In genomic region chr12:89813294-89813693, GRCm38 (mm10) we compare ENCODE assay signal across 8 mouse cellular contexts.
DNase-seq lines count a peak whose midpoint lies in the region; ATAC-seq lines count a peak whose summit lies in the region.

No protein-coding gene starts in this region.

- 13% methylated on average over 13 of the region's 13 CpGs for WGBS in heart, embryonic 15.5 days
- WGBS in hindbrain, embryonic 10.5 days: 9% methylated on average over 13 of the region's 13 CpGs
- 8% methylated on average over 13 of the region's 13 CpGs for WGBS in midbrain, embryonic 16.5 days

- no peak overlapping the region for H3K27ac ChIP-seq in heart, embryonic 15.5 days
- H3K27ac ChIP-seq in hindbrain, embryonic 10.5 days: no peak overlapping the region
- peak overlapping the region; percentile 39 for H3K27ac ChIP-seq in midbrain, embryonic 16.5 days (ENCODE audit: low read length)

- H3K4me2 ChIP-seq in heart, embryonic 15.5 days: peak overlapping the region; percentile 93
- peak overlapping the region; percentile 82 for H3K4me2 ChIP-seq in midbrain, embryonic 16.5 days (ENCODE audit: low read length)

- ATAC-seq in heart, embryonic 15.5 days (replicated peaks; ENCODE audit: insufficient number of reproducible peaks, insufficient read depth, low FRiP score, low read depth): no peak
- no peak for ATAC-seq in midbrain, embryonic 16.5 days

- H3K9me3 ChIP-seq in heart, embryonic 15.5 days (replicated peaks): no peaks in the 10 kb centered on the region
- H3K9me3 ChIP-seq in hindbrain, embryonic 10.5 days: no peaks in the 10 kb centered on the region
- no peaks in the 10 kb centered on the region for H3K9me3 ChIP-seq in midbrain, embryonic 16.5 days (replicated peaks; ENCODE audit: control insufficient read depth, low read length, poor library complexity, severe bottlenecking)

- no peaks in the 10 kb centered on the region for H3K36me3 ChIP-seq in heart, embryonic 15.5 days
- H3K36me3 ChIP-seq in hindbrain, embryonic 10.5 days: no peaks in the 10 kb centered on the region
- H3K36me3 ChIP-seq in midbrain, embryonic 16.5 days (ENCODE audit: control insufficient read depth, insufficient read depth, low read length): no peaks in the 10 kb centered on the region

- DNase-seq in heart, adult 8-10 months (ENCODE audit: low spot score): no peak
- peak; percentile 61 for DNase-seq in cerebellum, adult 9-10 months
- peak; percentile 18 for DNase-seq in hindbrain, embryonic 10.5 days (ENCODE audit: low spot score)
- no peak for DNase-seq in spleen, postnatal 4 days (ENCODE audit: low spot score in 2 of 2)
- DNase-seq in c-Kit-positive CD71-positive TER-119-positive erythroid progenitor cells, embryonic 14.5 days (ENCODE audit: low spot score): no peak
- no peak for DNase-seq in lung, postnatal 36 days

- peaks cover 20% of the 10 kb centered on the region for H3K4me1 ChIP-seq in heart, embryonic 15.5 days (replicated peaks)
- H3K4me1 ChIP-seq in hindbrain, embryonic 10.5 days (replicated peaks): peaks cover 24% of the 10 kb centered on the region
- H3K4me1 ChIP-seq in midbrain, embryonic 16.5 days (ENCODE audit: control insufficient read depth, insufficient read depth, low read length): peaks cover 16% of the 10 kb centered on the region

- H3K27me3 ChIP-seq in heart, embryonic 15.5 days: peaks cover 25% of the 10 kb centered on the region
- peaks cover 20% of the 10 kb centered on the region for H3K27me3 ChIP-seq in hindbrain, embryonic 10.5 days (ENCODE audit: insufficient read depth, poor library complexity, severe bottlenecking)
- no peaks in the 10 kb centered on the region for H3K27me3 ChIP-seq in midbrain, embryonic 16.5 days (ENCODE audit: control insufficient read depth, insufficient read depth, low read depth, low read length)

- no peak overlapping the region for H3K9ac ChIP-seq in heart, embryonic 15.5 days
- H3K9ac ChIP-seq in midbrain, embryonic 16.5 days (ENCODE audit: low read depth, low read length): peak overlapping the region; percentile 60

- H3K4me3 ChIP-seq in heart, embryonic 15.5 days: peak overlapping the region; percentile 52
- peak overlapping the region; percentile 62 for H3K4me3 ChIP-seq in hindbrain, embryonic 10.5 days
- H3K4me3 ChIP-seq in midbrain, embryonic 16.5 days (ENCODE audit: low read depth, low read length): peak overlapping the region; percentile 49

Comparison
In these comparisons a context has a peak if more than half of its experiments do, and no peak if none do; other contexts are left out.
1. DNase-seq: peak in cerebellum, adult 9-10 months (single experiment) and hindbrain, embryonic 10.5 days (single experiment); none in heart, adult 8-10 months (single experiment), spleen, postnatal 4 days (0 of 2), c-Kit-positive CD71-positive TER-119-positive erythroid progenitor cells, embryonic 14.5 days (single experiment) and lung, postnatal 36 days (single experiment).
2. Peak in every context shown above with its lines, with median percentiles within 50 percentile points of each other: H3K4me3 ChIP-seq.